Mouse (Mus musculus): ENCODE data around the gene Tada3.
A peak's percentile ranks its signal among the peaks of the same experiment; 100 is the strongest.

Gene Tada3

GRCm38 (mm10) chr6:113377496-113378385 lies at the start of gene Tada3, which contains the start of gene Arpc4:
TSS of gene Tada3 (minus strand) at chr6:113377883.
TSS of gene Arpc4 (plus strand) at chr6:113378115.
- peak; percentile 92 for DNase-seq (ENCODE audit: low spot score)

- DNase-seq (ENCODE audit: low spot score): no peak
Measured at GRCm38 (mm10) chr6:113427397-113427796, 49.7 kb upstream of the Tada3 start.

GRCm38 (mm10) chr6:113426696-113427095 lies 49.0 kb upstream of the Tada3 start:
- no peak for DNase-seq (ENCODE audit: low spot score)

GRCm38 (mm10) chr6:113424187-113424586 lies 46.5 kb upstream of the Tada3 start:
- no peak for DNase-seq (ENCODE audit: low spot score)

- no peak for DNase-seq (ENCODE audit: low spot score)
Measured at GRCm38 (mm10) chr6:113423000-113423399, 45.3 kb upstream of the Tada3 start.

GRCm38 (mm10) chr6:113419199-113419587 lies 41.5 kb upstream of the Tada3 start, which contains the start of gene Rpusd3:
TSS of gene Rpusd3 (minus strand) at chr6:113419340.
- peak; percentile 97 for DNase-seq (ENCODE audit: low spot score)

- no peak for DNase-seq (ENCODE audit: low spot score)
Measured at GRCm38 (mm10) chr6:113418441-113419198, 40.9 kb upstream of the Tada3 start.

GRCm38 (mm10) chr6:113416416-113416815 lies 38.7 kb upstream of the Tada3 start:
- no peak for DNase-seq (ENCODE audit: low spot score)

- DNase-seq (ENCODE audit: low spot score): no peak
Measured at GRCm38 (mm10) chr6:113410001-113410400, 32.3 kb upstream of the Tada3 start.

- no peak for DNase-seq (ENCODE audit: low spot score)
Measured at GRCm38 (mm10) chr6:113406683-113407082, 29.0 kb upstream of the Tada3 start.

GRCm38 (mm10) chr6:113405483-113405882 lies 27.8 kb upstream of the Tada3 start:
- DNase-seq (ENCODE audit: low spot score): no peak

- no peak for DNase-seq (ENCODE audit: low spot score)
Measured at GRCm38 (mm10) chr6:113404649-113405448, 27.2 kb upstream of the Tada3 start.

GRCm38 (mm10) chr6:113402094-113402493 lies 24.4 kb upstream of the Tada3 start:
- no peak for DNase-seq (ENCODE audit: low spot score)

GRCm38 (mm10) chr6:113396270-113397030 lies 18.8 kb upstream of the Tada3 start:
- no peak for DNase-seq (ENCODE audit: low spot score)

GRCm38 (mm10) chr6:113395501-113395900 lies 17.8 kb upstream of the Tada3 start:
- no peak for DNase-seq (ENCODE audit: low spot score)

- DNase-seq (ENCODE audit: low spot score): no peak
Measured at GRCm38 (mm10) chr6:113394811-113395210, 17.1 kb upstream of the Tada3 start.

GRCm38 (mm10) chr6:113393951-113394350 lies 16.3 kb upstream of the Tada3 start:
- no peak for DNase-seq (ENCODE audit: low spot score)

GRCm38 (mm10) chr6:113392387-113393071 lies 14.8 kb upstream of the Tada3 start:
- DNase-seq (ENCODE audit: low spot score): peak; percentile 43

GRCm38 (mm10) chr6:113392015-113392386 lies 14.3 kb upstream of the Tada3 start:
- DNase-seq (ENCODE audit: low spot score): no peak

- DNase-seq (ENCODE audit: low spot score): no peak
Measured at GRCm38 (mm10) chr6:113390715-113391114, 13.0 kb upstream of the Tada3 start.

GRCm38 (mm10) chr6:113388960-113389359 lies 11.3 kb upstream of the Tada3 start, which contains the start of gene Ttll3:
TSS of gene Ttll3 (plus strand) at chr6:113389260.
- DNase-seq (ENCODE audit: low spot score): no peak

Data from testis, postnatal 14 days (tissue).